Mouse (Mus musculus) liver, postnatal 0 days (tissue): Measurements from ENCODE around the gene Chrnd.

Experiments
- CTCF ChIP-seq: sonication (generic); IDR thresholded peaks from 2 replicates; pipeline ENCODE4 v1.5.1; 2016; ENCODE audit warnings: antibody characterized with exemption, low read depth
- EP300 ChIP-seq: IDR thresholded peaks from 2 replicates; pipeline ENCODE4 v1.6.1; 2016; ENCODE audit warnings: antibody characterized with exemption, low read depth, mild to moderate bottlenecking

DNA sequence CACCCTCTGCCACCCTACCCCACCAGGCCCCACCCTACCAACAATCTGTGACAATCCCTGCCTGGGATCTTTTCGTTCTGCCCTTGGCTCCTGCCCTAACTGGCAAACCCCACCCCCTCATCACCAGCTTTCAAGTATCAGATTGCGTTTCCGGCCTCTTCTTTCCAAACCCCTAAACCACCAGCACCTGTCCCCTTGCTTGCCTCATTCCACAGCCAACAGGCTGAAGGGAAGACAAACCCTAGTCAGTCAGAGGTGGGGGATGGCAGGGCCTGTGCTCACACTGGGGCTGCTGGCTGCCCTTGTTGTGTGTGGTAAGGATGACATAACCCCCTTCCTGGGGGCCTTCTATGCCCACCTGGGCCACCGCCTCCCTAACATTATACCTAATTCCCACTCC, at the start of gene Chrnd:
- TF ChIP-seq CTCF (no peak), EP300 (no peak)
